Mouse (Mus musculus) ES-Bruce4 (cell line): ENCODE measurements around the gene Pde4d.

Experiments
- CTCF ChIP-seq: IDR thresholded peaks from one replicate; pipeline ENCODE4 v1.8.1; 2011; ENCODE audit warnings: low read depth, low read length
- EP300 ChIP-seq: IDR thresholded peaks from 2 replicates; pipeline ENCODE4 v1.6.1; 2011; ENCODE audit warnings: low read depth, low read length; ENCODE audit not compliant: insufficient read depth

- TF ChIP-seq CTCF, result no peak
- no peak for TF ChIP-seq EP300
These were observed 1211.6 kb downstream of the Pde4d start for GRCm38 (mm10) chr13:109661345-109661744.
